Mouse (Mus musculus): ENCODE measurements around the gene Slc25a23.

GRCm38 (mm10) chr17:56999414-56999813 lies 60.2 kb downstream of the Slc25a23 start:
- no peak for TF ChIP-seq CTCF (IDR thresholded peaks at IDR 0.05; ENCODE audit: low read depth)
- TF ChIP-seq EP300 (IDR thresholded peaks at IDR 0.05; ENCODE audit: low read depth), result no peak
